Mouse (Mus musculus): Measurements from ENCODE around the gene Prh1.
"Not testable (repeated sequence)": the region's sequence is repeated elsewhere in the genome, so short reads cannot be mapped to it uniquely, and the experiment has no call there.

Gene Prh1

DNA sequence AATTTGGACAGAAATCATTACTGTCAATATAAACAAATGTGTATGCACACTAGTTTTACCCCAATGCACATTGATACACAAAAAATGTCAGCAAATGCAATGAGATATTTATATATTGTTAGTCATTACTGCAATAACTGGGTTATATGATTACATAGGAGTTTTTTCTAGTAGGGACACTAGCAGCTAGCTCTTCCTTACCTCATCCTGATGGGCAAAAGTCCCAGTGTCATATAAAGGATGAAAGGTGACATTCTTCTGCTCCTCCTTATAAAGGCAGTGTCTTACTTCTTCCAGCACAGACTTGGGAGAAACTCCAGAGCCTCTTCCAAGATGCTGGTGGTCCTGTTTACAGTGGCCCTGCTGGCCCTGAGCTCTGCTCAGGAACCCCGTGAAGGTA, at the start of gene Prh1:
Gene Prh1 (plus strand): TSS at position 301 of the 400 bp plus-strand sequence.
- DNase-seq (ENCODE audit: extremely low spot score, low spot score), result not testable (repeated sequence)

- not testable (repeated sequence) for DNase-seq (ENCODE audit: extremely low spot score, low spot score)
Observed at GRCm38 (mm10) chr6:132595613-132596012, 26.0 kb downstream of the Prh1 start, which contains the start of gene Prp2. Gene Prp2 (plus strand): TSS chr6:132595913.

Data from neural tube, embryonic 10.5 days (tissue).